Mouse (Mus musculus): ENCODE data around the gene Rdm1. TPM values are rescaled to one million over a fixed set of nuclear protein-coding genes. Genes with fewer than 3 reads are reported as not detected.
A peak's percentile ranks its signal among the peaks of the same experiment; 100 is the strongest.

Gene Rdm1
- polyA plus RNA-seq, 1 experiment from 2014 or later = 14.1 TPM

- Histone ChIP-seq H3K4me1 (no peaks in the 10 kb centered on the region), H3K27me3 (replicated peaks) (no peaks in the 10 kb centered on the region), H3K36me3 (no peaks in the 10 kb centered on the region), H3K9ac (replicated peaks) (no peak overlapping the region), H3K27ac (replicated peaks) (no peak overlapping the region), H3K9me3 (replicated peaks) (no peaks in the 10 kb centered on the region), H3K4me3 (replicated peaks) (no peak overlapping the region), H3K4me2 (no peak overlapping the region)
- ATAC-seq (ENCODE audit: low FRiP score) = no peak
- 88% methylated on average over 4 of the region's 4 CpGs for WGBS
These were observed 48.4 kb downstream of the Rdm1 start for GRCm38 (mm10) chr11:101675349-101675748.

GRCm38 (mm10) chr11:101677655-101678054 lies 50.7 kb downstream of the Rdm1 start:
- no peak overlapping the region for H3K27ac ChIP-seq (replicated peaks)

DNA sequence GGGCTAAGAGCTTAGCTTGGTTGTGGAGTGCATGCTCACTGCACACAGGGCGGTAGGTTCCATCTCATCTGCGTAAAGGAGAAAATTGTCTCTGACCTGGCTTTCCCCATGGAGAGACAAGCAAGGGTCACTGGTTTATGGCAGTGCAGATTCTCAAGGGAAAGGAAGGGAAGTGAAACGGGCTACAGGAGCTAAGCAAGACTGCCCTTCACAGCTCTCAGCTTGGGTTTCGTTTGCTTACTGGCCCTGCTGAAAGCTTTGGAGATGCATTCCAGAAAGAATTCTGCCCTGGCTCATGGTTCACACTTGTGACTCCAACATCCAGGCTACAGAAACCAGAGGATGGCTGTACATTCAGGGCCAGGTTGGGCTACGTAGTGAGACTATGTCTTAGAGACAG lies 51.8 kb downstream of the Rdm1 start:
- 53% methylated on average over 5 of the region's 5 CpGs for WGBS
- Histone ChIP-seq H3K9me3 (replicated peaks) (no peaks in the 10 kb centered on the region), H3K27me3 (replicated peaks) (no peaks in the 10 kb centered on the region), H3K36me3 (no peaks in the 10 kb centered on the region), H3K4me2 (no peak overlapping the region), H3K4me3 (replicated peaks) (no peak overlapping the region), H3K4me1 (peaks cover 7% of the 10 kb centered on the region; the same call in 1 of the 2 replicates), H3K27ac (replicated peaks) (no peak overlapping the region), H3K9ac (replicated peaks) (no peak overlapping the region)
- no peak for ATAC-seq (ENCODE audit: low FRiP score)

More at GRCm38 (mm10) chr11:101677655-101678054, 50.7 kb downstream of the Rdm1 start:
- Histone ChIP-seq H3K36me3 (no peaks in the 10 kb centered on the region), H3K4me2 (no peak overlapping the region), H3K4me3 (replicated peaks) (no peak overlapping the region), H3K27me3 (replicated peaks) (no peaks in the 10 kb centered on the region), H3K9ac (replicated peaks) (no peak overlapping the region), H3K4me1 (peaks cover 7% of the 10 kb centered on the region; the same call in 1 of the 2 replicates), H3K9me3 (replicated peaks) (no peaks in the 10 kb centered on the region)
- ATAC-seq (ENCODE audit: low FRiP score) = no peak
- 80% methylated on average over 12 of the region's 12 CpGs for WGBS

- WGBS = 41% methylated on average over 7 of the region's 7 CpGs
- H3K36me3 ChIP-seq = no peaks in the 10 kb centered on the region
- H3K4me2 ChIP-seq = no peak overlapping the region
- H3K27me3 ChIP-seq (replicated peaks) = no peaks in the 10 kb centered on the region
- ATAC-seq (ENCODE audit: low FRiP score) = no peak
- H3K4me3 ChIP-seq (replicated peaks) = no peak overlapping the region
- no peak overlapping the region for H3K9ac ChIP-seq (replicated peaks)
- H3K27ac ChIP-seq (replicated peaks) = no peak overlapping the region
- peaks cover 7% of the 10 kb centered on the region; the same call in 1 of the 2 replicates for H3K4me1 ChIP-seq
- H3K9me3 ChIP-seq (replicated peaks) = no peaks in the 10 kb centered on the region
These were observed 52.9 kb downstream of the Rdm1 start for GRCm38 (mm10) chr11:101679907-101680306.

- Histone ChIP-seq H3K9ac (replicated peaks) (no peak overlapping the region), H3K4me1 (peaks cover 7% of the 10 kb centered on the region; the same call in 1 of the 2 replicates), H3K27ac (replicated peaks) (peak overlapping the region; percentile 30; the same call in 1 of the 2 replicates), H3K4me3 (replicated peaks) (no peak overlapping the region), H3K27me3 (replicated peaks) (no peaks in the 10 kb centered on the region), H3K36me3 (no peaks in the 10 kb centered on the region), H3K4me2 (no peak overlapping the region), H3K9me3 (replicated peaks) (no peaks in the 10 kb centered on the region)
- WGBS = 22% methylated on average over 3 of the region's 3 CpGs
- ATAC-seq (ENCODE audit: low FRiP score) = no peak
These were observed 53.8 kb downstream of the Rdm1 start for GRCm38 (mm10) chr11:101680634-101681325.

GRCm38 (mm10) chr11:101681968-101682367 lies 55.0 kb downstream of the Rdm1 start:
- no peak overlapping the region for H3K4me3 ChIP-seq (replicated peaks)
- H3K36me3 ChIP-seq = no peaks in the 10 kb centered on the region
- no peaks in the 10 kb centered on the region for H3K9me3 ChIP-seq (replicated peaks)
- no peaks in the 10 kb centered on the region for H3K27me3 ChIP-seq (replicated peaks)
- no peak overlapping the region for H3K27ac ChIP-seq (replicated peaks)
- no peak overlapping the region for H3K9ac ChIP-seq (replicated peaks)
- H3K4me2 ChIP-seq = no peak overlapping the region
- H3K4me1 ChIP-seq = peaks cover 8% of the 10 kb centered on the region; the same call in 1 of the 2 replicates
- ATAC-seq (ENCODE audit: low FRiP score) = no peak
- 86% methylated on average over 1 of the region's 1 CpGs for WGBS

DNA sequence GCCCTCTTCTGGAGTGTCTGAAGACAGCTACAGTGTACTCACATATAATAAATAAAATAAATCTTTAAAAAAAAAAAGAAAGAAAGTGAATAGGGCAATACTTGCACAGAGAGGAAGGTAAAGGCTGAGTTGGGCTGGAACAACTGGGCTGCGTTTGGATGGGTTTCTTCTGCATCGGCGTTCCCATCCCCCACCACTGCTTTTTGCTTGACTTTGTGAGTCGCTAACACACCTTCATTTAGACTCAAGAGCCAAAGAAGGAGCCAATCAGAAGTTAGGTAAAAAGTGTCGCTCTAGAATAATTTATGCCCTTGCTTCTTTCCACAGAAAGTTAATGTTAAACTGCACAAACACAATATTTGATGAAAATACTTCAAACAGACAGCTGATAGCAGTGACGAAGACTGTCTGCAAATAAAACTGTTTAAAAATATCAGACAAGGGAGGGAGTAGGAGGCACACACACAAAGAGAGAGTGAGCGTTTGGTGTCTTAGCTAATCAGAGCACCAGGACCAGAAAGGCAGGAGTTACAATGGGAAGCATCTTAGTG lies 55.5 kb downstream of the Rdm1 start:
- Histone ChIP-seq H3K27me3 (replicated peaks) (no peaks in the 10 kb centered on the region), H3K4me3 (replicated peaks) (no peak overlapping the region), H3K27ac (replicated peaks) (no peak overlapping the region), H3K36me3 (no peaks in the 10 kb centered on the region), H3K4me2 (no peak overlapping the region), H3K9me3 (replicated peaks) (no peaks in the 10 kb centered on the region), H3K9ac (replicated peaks) (no peak overlapping the region), H3K4me1 (peaks cover 13% of the 10 kb centered on the region)
- 82% methylated on average over 7 of the region's 7 CpGs for WGBS
- ATAC-seq (ENCODE audit: low FRiP score) = no peak

Other genes starting within 250 kb of the Rdm1 start
- 88.1 and 94.0 TPM in 2 replicates for gene Aarsd1, start 209.6 kb upstream of the Rdm1 start, polyA plus RNA-seq (2015; fragmentation: Nextera tagmentation; extraction: Ambion mirVana)
- gene Gm27029, start 202.4 kb upstream of the Rdm1 start, polyA plus RNA-seq (2015; fragmentation: Nextera tagmentation; extraction: Ambion mirVana) = 7.7 and 10.6 TPM in 2 replicates
- gene Rundc1, start 202.1 kb upstream of the Rdm1 start, polyA plus RNA-seq (2015; fragmentation: Nextera tagmentation; extraction: Ambion mirVana) = 28.7 and 29.0 TPM in 2 replicates
- gene Ptges3l, start 201.9 kb upstream of the Rdm1 start, polyA plus RNA-seq (2015; fragmentation: Nextera tagmentation; extraction: Ambion mirVana) = 4.3 and 4.5 TPM in 2 replicates
- gene Rpl27, start 184.9 kb upstream of the Rdm1 start, polyA plus RNA-seq (2015; fragmentation: Nextera tagmentation; extraction: Ambion mirVana) = 245 and 254 TPM in 2 replicates
- 3.9 and 17.0 TPM in 2 replicates for gene Ifi35, start 178.8 kb upstream of the Rdm1 start, polyA plus RNA-seq (2015; fragmentation: Nextera tagmentation; extraction: Ambion mirVana)
- gene Rnd2, start 162.2 kb upstream of the Rdm1 start, polyA plus RNA-seq (2015; fragmentation: Nextera tagmentation; extraction: Ambion mirVana) = 63.6 and 71.7 TPM in 2 replicates
- 95.4 and 105 TPM in 2 replicates for gene Vat1, start 161.0 kb upstream of the Rdm1 start, polyA plus RNA-seq (2015; fragmentation: Nextera tagmentation; extraction: Ambion mirVana)
- gene Brca1, start 75.2 kb upstream of the Rdm1 start, polyA plus RNA-seq (2015; fragmentation: Nextera tagmentation; extraction: Ambion mirVana) = 1.4 and 4.1 TPM in 2 replicates
- gene Nbr1, start 75.0 kb upstream of the Rdm1 start, polyA plus RNA-seq (2015; fragmentation: Nextera tagmentation; extraction: Ambion mirVana) = 78.7 and 80.3 TPM in 2 replicates
- 4.4 and 5.9 TPM in 2 replicates for gene Tmem106a, start 45.0 kb upstream of the Rdm1 start, polyA plus RNA-seq (2015; fragmentation: Nextera tagmentation; extraction: Ambion mirVana)
- not detected in 2 replicates for gene Gm11634, start 27.9 kb upstream of the Rdm1 start, polyA plus RNA-seq (2015; fragmentation: Nextera tagmentation; extraction: Ambion mirVana)
- gene Arl4d, start 38.3 kb downstream of the Rdm1 start, polyA plus RNA-seq (2015; fragmentation: Nextera tagmentation; extraction: Ambion mirVana) = 8.1 and 9.1 TPM in 2 replicates
- gene Dhx8, start 105.7 kb downstream of the Rdm1 start, polyA plus RNA-seq (2015; fragmentation: Nextera tagmentation; extraction: Ambion mirVana) = 28.7 and 29.9 TPM in 2 replicates
- 25.9 and 29.5 TPM in 2 replicates for gene Etv4, start 158.2 kb downstream of the Rdm1 start, polyA plus RNA-seq (2015; fragmentation: Nextera tagmentation; extraction: Ambion mirVana)

Data from neural tube, embryonic 15.5 days (tissue).